Mouse (Mus musculus) lung, postnatal 14 days (tissue): Measurements from ENCODE around the gene Cox17.
"Not testable (repeated sequence)": the region's sequence is repeated elsewhere in the genome, so short reads cannot be mapped to it uniquely, and the experiment has no call there.

Experiments used
- DNase-seq: peaks from one replicate; pipeline ENCODE4 v3.0.0; 2021

Cox17 gene

DNA sequence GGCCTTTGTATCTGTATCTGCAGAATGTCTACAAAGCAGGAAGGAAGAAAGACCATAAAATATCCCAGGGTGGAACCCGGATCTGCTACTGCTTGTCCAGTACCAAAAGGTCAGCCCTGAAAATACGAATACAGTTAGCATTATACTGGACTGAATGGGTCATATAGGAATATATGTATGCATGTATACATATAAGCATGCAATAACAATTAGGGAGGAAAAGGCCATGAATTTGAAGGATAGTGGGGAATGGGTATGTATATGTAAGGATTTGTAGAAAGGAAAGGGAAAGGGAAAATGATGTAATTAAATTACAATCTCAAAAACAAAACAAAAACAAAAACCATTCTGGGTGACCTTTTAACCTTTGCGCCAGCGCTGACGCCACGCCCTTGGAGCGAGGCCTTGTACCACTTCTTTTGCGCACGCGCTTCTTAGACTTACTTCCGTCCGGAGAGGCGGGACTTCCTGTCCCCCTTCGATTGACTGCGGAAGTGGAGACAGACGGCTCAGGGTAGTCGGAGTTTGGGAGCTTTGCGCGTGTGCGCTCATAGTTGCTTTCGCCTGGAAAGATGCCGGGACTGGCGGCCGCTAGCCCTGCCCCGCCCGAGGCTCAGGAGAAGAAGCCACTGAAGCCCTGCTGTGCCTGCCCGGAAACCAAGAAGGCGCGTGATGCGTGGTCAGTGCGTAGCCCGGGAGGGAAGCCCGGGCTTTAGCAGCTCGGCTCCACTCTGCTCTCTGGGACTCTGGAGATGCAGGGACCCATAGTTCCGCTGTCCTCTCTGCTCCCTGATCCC is at the start of gene Cox17, which contains the start of gene Gm21987:
Gene Cox17 (plus strand): TSS at position 463 of the 797 bp plus-strand sequence.
Gene Gm21987 (plus strand): TSS at position 512 of the 797 bp plus-strand sequence.
- DNase-seq, result peak; percentile 94

DNA sequence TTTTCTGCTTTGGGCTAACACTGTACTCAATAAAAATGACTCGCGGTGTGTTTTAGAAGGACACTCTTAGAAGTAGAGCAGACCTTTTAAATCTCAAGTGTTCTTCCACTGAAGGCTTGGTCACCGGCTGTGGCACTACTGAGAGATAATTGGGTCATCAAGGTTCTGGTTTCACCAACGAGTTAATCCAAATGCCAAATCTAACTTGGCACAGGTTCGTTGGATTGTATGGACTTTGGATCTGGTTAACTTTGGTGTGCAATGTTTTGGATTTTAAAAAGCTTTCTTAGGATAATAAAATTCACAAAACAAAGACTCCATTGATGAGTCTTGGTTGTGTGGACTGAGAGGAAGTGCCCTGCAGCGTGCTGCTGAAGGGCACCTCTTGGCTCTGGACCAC is 48.4 kb upstream of the Cox17 start:
- no peak for DNase-seq

DNA sequence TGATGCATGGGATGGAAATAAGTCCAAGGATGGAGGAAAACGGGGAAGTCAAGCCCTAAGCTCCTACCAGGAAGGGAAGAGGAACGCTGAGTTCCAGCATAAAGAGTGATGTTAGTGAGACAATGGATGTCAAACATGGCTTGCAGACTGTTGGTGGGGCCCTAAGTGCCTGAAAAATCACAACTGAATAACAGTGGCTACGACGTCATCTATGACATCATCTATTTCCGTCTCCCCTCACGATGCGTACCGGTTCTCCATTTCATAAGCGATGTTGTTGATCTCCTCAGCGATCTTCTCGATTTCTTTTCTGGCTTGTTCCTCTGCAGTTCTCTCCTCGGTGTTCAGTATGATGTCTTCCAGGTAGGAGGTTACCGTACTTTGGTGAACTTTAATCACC is 44.4 kb upstream of the Cox17 start:
- DNase-seq, result no peak

DNA sequence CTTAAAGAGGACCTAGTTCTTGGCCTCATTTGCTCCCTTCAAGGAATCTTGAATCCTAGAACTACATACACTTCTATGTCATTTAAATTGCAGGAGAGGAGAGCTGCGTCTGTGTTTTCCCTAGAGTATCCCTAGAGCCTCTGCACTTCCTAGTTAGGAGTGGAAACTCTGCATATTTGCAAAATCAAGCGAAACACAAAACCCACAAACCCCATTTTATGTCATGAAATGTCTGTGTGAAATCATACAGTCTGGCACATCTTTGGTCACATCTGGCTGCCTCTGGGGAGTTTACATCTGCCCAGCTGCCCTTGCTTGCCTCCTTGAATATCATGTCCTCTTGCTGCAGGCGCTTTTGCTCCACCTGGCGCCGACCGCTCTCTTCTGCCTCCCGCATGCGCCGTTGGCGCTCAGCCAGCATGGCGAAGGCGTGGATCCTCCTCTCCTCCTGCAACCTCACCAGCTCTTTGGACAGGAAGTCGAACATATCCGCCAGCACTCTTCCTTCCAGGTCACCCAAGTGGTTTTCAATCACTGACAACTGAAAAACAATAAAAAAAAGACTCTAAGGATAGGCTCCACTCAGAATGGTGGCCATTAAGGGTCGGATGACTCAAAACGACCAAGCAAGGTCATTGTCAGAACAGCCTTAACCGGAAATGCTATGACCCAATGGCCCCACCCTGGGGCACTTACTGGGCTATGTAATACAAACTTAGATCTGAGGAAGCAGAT is 42.2 kb upstream of the Cox17 start:
- DNase-seq, result peak; percentile 58

DNA sequence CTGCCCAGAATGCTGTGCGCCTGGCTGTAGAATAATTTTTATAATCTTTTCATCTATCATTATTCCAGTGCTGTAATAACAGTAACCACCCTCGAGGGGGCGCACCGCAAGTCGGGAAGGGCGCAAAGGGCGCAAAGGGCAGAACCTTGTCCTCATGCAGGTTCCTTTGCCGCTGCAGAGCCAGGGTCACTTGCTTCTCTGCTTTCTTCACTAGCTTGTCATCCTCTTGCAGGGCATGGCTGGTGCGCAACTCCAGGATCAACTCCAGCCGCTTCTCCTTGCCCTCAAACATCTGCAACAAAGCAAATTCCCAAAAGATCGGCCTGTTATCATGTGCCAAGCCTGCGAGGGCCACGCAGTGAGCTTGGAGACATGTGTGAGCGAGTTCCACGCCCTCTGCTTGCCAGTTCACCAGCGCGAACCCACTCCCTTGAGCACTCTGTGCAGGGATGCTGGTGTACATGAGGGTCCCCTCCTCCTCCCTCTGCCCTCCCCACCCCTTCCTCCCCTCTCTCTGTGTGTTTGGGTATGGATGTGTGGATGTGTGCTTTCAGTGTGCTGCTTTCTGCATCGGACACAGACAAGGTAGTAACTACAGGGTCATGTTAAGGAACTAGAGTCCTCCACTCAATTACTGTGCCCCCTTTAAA is 40.1 kb upstream of the Cox17 start:
- peak; percentile 28 for DNase-seq

DNA sequence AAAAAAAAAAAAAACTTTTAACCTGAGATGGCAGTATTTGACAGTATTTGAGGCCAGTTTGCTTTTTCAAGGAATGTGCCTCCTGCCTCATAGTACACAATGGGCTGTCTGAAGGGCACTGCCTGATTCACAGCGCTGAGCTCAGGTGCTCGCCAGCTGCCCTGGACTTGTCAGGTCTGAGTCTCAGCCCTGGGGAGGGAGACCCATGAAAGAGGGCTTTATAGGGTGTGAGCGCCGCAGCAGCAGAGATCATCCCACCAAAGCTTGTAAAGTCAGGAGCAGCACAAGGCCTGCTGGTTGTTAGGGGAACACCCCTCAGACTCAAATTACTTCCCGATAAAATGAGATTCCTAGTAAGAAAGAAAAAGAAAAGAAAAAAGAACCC is 39.6 kb upstream of the Cox17 start:
- DNase-seq, result no peak

DNA sequence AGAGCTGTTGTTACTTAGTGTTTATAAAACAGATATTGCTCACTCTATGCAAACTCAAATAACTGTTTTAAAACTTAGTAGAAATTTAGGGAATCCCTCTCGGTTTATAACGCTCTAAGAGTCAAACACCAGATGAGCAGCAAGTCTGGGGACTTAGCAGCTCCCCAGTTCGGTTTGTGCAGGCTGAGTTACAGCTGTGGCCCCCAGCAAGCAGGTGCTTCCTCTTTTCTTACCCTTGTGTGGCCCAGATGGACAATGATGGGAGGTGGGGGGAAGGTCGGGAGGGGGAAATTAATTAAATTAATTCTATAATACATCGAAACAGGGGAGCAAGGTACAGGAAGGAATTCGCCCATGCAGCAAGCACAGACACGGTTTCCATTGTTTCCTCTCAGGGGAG is 39.1 kb upstream of the Cox17 start:
- no peak for DNase-seq

DNA sequence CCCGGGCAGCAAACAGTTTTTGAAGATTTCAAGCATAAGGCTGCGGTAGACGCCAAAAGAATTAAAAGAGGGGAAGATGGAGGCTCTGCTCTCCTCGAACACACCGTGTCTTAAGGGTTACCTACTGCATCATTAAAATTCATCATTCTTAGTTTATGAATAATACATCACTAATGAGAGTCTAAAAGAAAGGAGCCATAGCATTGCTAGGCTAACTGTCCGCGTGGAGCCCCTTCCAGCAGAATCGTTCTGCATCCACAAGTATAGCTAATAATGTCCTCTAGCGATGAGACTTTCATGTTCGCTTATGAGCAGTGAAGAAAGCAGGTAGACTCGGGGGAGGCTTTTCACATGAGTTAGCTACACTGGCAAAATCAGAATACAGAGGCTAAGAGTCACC is 38.6 kb upstream of the Cox17 start:
- no peak for DNase-seq

DNA sequence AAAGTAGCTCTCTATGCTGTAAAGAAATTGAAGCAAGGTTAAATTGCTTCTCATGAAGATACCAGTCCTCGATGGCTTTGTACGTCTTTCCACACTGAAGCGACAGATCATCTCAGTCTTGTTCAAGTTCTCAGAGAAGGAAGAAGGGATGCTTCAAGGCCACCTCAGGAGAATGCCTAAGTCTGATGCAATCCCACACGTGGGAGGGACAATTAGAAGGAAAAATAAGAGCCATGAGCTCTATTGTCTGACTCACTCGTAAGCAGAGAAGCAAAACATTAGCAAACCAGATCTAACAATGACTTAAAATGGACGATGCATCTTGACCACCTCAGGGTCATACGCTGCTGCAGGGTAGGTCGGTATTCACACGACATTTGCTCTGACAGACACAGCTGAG is 28.3 kb upstream of the Cox17 start:
- no peak for DNase-seq

DNA sequence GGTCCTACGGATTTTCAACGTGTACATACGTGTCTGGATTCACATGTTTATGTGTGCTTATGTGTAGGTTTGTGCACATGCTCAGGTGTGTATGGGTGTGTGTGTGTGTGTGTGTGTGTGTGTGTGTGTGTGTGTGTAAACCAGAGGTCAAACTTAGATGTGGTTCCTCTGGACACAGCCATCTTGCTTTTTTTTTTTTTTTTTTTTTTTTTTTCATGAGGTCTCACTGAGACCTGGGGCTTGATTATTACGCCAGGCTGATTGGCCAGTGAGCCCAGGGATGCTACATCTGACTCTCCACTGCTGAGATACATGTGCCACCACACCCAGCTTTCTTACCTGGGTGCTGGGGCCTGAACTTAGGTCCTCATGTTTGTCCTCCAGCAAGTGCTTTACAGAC is 27.7 kb upstream of the Cox17 start:
- DNase-seq, result no peak

DNA sequence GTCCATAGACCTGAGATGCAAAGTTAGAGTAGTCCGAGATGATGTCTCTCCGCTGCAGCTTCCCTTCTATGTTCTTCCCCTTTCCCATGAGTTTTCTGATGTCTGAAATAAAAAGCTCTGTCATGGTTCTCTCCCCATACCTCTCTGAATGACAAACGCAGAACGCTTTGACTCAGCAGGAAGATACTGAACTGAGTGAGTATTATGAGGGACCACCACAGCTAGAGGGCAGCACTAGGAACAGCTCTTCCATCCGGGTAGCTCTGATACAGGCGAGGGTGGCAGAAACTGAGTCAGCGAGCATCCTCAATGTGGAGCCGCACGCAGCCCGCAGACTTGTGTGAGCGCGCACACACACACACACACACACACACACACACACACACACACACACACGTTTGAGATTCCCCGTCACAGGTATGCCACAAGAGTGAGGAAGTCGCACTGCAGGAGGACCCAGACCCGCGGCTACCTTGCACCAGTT is 25.3 kb upstream of the Cox17 start:
- DNase-seq, result peak; percentile 65

DNA sequence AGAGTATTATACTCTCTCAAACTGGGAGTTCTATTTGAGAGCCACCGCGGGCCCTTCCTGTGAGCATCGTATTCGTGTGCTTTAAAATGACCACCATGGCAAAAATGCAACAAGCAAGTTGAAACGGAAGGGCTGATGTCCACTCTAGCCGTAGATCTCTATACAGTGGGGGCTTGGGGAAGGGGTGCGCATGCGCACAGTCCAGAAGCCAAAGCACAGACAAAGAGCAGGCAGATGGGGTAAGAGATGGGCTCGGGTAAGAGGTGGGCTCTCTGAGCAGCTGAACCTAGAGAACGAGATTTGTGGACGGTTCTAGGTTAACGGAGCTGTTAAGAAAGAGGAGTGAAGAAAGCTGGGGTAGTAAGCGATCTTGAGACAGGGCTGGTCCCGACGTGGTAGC is 22.5 kb upstream of the Cox17 start:
- no peak for DNase-seq

DNA sequence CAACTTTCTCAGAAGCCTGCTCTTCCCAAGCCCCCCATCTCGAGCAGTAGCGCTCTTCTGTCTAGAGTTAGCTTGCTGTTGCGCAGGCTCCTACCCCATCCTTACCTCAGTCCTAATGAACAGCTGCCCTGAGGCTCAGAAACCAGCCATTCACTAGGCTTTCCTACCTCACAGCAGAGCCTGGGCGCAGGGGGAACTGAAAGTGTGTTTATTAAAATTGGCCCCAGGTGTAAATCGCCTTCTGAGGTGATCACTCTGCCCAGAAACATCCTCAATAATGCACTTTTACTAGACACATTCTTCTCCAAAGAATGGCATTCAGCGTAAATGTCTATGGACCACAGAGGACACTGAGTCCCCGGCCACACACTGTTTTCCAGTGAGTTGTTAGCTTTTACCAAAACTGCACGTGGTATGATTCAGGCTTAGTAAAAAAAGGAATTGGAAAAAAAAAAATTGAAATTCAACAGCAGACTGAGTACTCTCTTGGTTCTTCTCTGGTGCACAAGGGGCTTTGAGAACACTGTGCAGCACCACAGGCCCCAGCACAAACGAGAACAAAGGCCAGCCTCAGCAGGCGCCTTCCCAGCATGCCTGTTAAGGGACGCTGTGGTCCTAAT is 19.9 kb upstream of the Cox17 start:
- DNase-seq, result no peak

DNA sequence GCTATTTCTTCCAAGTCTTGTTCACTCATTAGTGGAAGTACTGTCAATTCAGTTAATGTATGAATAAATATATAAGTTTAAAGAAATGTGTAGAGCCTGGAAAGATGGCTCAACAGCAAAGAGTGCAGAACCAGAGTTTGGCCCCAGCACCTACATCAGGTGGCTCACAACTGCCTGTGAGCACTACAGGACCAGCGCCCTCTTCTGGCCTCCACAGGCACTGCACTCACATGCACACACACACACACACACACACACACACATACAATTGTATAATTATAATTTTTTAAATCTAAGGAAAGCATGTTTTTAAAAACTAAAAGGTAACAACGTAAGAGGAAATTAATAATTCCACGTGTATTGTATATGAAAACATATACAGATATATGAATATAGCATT is 17.5 kb upstream of the Cox17 start:
- no peak for DNase-seq

DNA sequence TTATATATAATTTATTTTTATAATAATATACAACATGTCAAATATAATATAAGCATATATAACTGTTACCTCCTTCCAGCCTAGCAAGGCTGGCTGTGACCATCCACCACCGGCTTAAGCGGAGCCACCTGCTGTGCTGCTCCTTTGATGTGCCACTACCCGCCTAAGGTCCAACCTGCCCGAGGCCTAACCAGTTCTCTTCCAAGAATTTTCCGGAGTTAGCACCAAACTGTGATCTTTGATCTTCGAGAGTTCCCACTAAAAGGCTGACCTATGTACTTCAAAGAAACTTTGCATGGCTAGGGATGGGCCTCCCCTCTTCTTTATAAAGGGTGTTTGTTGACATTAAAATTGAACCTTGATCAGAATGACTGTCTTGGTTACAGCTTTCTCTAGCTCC is 12.4 kb upstream of the Cox17 start:
- DNase-seq, result no peak

DNA sequence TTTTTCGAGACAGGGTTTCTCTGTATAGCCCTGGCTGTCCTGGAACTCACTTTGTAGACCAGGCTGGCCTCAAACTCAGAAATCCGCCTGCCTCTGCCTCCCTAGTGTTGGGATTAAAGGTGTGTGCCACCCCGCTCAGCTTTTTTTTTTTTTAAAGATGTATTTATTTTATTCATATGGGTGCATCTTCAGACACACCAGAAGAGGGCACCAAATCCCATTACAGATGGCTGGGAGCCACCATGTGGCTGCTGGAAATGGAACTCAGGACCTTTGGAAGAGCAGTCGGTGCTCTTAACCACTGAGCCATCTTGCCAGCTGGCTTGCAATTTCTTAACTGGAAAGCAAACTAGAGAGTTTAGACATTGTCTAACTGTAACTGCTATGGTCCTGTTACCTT is 8.7 kb upstream of the Cox17 start:
- not testable (repeated sequence) for DNase-seq

DNA sequence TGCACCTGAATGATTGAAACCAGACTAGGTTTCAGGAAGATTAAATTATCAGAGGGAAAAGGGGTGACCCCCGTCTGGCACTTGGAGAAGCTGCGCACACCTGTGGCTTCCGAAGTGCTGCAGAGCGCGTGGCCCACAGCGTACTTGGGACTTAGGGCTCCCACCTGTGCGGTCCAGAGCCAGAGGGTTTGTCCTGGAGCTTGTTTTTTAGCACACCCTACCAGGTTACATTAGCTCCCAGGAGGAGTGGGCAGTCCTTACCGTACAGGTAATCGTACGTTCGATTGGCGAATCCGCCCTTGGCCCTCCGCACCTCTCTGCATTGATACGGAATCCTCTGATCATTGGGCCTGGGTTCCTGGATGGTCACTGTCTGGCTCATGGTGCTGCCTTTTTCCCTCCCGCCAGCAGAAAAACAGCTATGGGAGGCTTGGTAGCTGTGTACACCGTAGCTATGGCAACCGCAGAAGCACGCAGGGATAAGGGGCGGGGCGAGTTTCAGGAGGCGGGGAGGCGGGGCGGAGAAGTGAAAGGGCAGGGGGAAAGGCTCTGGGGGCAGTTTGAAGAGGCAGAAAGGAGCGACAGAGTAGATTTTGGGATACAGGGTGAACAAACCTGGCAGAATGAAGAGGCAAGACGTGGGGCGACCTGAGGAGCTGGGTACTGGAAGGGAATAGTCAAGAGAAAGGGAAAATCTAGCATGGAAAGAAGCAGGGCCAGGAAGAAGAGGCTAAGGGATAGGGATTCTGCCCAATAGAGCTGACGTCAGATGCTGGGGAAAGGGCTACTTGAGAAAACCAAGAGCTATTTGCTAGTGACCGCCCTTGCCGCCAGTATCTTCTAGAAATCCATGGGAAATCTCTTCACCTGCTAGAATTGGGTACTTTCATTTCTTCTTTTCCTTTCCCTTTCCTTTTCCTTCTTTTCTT is 5.1 kb upstream of the Cox17 start, which contains the start of gene Maats1:
Gene Maats1 (minus strand): TSS at position 748 of the 929 bp plus-strand sequence.
- DNase-seq, result peak; percentile 82

DNA sequence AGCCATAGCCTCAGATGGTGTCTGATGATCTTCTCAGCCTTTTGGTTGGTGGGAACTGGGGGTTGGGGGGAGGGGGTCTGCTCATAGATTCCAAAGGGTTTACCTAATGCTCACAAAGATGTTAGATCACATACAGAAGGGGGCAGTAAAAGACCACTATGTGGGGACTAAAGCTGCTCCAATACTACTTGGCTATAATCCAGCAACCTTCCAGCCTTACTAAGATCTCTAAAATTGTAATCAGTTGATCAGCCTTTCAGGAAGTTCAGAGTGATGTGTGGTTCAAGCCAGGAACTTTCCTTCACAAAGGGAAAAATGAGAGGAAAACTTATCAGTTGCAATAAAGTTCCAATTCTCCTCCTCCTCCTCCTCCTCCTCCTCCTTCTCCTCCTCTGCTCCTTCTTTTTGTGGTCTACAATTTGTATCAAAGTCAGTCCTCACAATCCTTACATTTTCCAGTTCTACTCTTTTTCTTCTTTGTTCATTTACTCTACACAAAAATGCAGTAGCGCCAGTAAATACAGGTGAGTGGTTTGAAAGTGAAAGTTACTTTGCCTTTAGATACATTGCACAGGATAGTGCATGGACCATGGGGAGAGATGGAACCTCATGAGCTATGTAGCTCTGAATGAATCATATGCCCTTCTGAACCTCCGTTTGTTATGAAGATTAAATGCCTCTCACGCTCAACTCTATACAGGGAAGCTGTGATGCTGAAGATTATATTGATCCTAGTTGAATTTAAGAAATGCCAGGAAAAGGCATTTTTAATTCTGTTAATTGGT is 1.7 kb upstream of the Cox17 start:
- DNase-seq, result no peak

DNA sequence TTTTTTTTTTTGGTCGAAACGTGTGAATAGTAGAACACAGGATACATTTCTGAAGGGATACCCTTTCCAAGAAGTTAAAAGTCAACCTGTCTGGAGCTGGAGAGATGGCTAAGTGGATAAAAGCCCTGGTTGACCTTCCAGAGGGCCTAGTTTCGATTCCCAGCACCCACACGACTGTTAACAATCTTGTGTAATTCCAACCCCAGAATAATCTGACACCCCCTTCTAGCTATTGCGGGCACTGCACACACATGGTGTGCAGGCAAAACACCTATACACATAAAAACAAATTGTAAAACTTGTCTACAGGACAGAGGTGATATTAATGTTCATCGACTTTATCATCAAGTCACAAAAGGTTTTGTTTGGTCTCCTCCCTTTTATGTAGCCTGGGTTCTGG is 797 bp downstream of the Cox17 start:
- DNase-seq, result no peak

DNA sequence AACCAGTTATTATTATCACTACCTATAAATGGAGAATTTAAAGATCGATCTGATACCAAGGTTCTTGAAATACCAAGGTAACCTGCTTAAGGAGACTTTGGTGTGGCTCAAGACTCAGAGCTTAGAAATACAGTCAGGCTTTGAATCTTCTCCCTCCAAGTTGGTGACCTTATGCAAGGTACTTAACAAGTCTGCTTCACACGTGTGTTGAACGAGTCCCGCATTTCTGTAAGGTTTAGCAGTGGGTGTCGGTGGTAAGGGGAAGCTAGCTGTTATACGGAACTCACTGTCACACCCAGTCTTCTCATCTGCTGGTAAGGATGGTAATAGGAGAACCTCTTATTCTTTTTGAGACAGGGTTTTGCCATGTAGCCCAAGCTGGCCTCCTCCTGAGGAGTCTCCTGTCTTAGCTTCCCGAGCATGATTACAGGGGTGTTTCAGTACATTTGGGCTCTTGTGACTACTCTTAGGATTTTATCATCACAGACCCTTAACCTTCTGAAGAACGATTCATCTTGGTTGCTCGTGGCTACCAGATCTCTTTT is 1.5 kb downstream of the Cox17 start:
- DNase-seq, result no peak

DNA sequence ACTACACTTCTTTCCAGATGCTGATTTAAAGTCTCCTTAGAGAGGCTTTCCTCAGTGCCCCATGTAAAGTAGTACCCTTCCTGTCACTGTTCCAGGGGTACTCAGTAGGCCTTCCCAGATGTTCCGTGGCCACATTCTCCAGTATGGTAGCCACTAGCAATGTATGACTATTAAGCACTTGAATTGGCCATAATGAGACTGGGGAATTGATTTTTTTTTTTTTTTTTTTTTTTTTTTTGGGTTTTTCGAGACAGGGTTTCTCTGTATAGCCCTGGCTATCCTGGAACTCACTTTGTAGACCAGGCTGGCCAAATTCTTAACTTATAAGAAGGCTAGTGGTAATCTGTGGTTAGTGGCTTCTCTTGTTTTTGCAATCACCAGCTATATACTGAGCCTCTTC is 3.1 kb downstream of the Cox17 start:
- no peak for DNase-seq
